Mouse (Mus musculus): ENCODE measurements at regions not wholly inside any gene's neighbourhood (a gene's known extent, or its start where the extent isn't known, plus 50 kb on each side); places are given as distances from the start of the nearest gene placed in this dataset.

GRCm38 (mm10) chr9:47353017-47353416 lies 177.0 kb upstream of the Cadm1 start:
- Histone ChIP-seq H3K9me3 (no peaks in the 10 kb centered on the region), H3K4me3 (no peak overlapping the region), H3K4me1 (peaks cover 26% of the 10 kb centered on the region), H3K4me2 (no peak overlapping the region), H3K27me3 (replicated peaks) (peaks cover 83% of the 10 kb centered on the region), H3K9ac (no peak overlapping the region), H3K36me3 (no peaks in the 10 kb centered on the region), H3K27ac (replicated peaks) (no peak overlapping the region)
- WGBS = 17% methylated on average over 2 of the region's 2 CpGs
- ATAC-seq (ENCODE audit: extremely low read depth, insufficient number of reproducible peaks, low FRiP score, low TSS enrichment) = no peak

- H3K27me3 ChIP-seq (replicated peaks) = peaks cover 79% of the 10 kb centered on the region
- H3K9ac ChIP-seq = no peak overlapping the region
- no peak overlapping the region for H3K27ac ChIP-seq (replicated peaks)
- H3K36me3 ChIP-seq = no peaks in the 10 kb centered on the region
- peaks cover 35% of the 10 kb centered on the region for H3K4me1 ChIP-seq
- no peak for ATAC-seq (ENCODE audit: extremely low read depth, insufficient number of reproducible peaks, low FRiP score, low TSS enrichment)
- no peaks in the 10 kb centered on the region for H3K9me3 ChIP-seq
- WGBS = 79% methylated on average over 5 of the region's 5 CpGs
- no peak overlapping the region for H3K4me3 ChIP-seq
- H3K4me2 ChIP-seq = no peak overlapping the region
Observed at GRCm38 (mm10) chr9:47353972-47354371, 176.0 kb upstream of the Cadm1 start.

GRCm38 (mm10) chr9:47354423-47354822 lies 175.6 kb upstream of the Cadm1 start:
- Histone ChIP-seq H3K9ac (no peak overlapping the region), H3K27ac (replicated peaks) (no peak overlapping the region), H3K4me3 (no peak overlapping the region), H3K4me2 (no peak overlapping the region), H3K36me3 (no peaks in the 10 kb centered on the region), H3K9me3 (no peaks in the 10 kb centered on the region), H3K27me3 (replicated peaks) (peaks cover 80% of the 10 kb centered on the region), H3K4me1 (peaks cover 39% of the 10 kb centered on the region)
- ATAC-seq (ENCODE audit: extremely low read depth, insufficient number of reproducible peaks, low FRiP score, low TSS enrichment) = no peak
- 76% methylated on average over 2 of the region's 2 CpGs for WGBS

GRCm38 (mm10) chr9:47354866-47355265 lies 175.1 kb upstream of the Cadm1 start:
- Histone ChIP-seq H3K36me3 (no peaks in the 10 kb centered on the region), H3K9me3 (no peaks in the 10 kb centered on the region), H3K4me2 (0 out of 2 replicates have a peak overlapping the region, but pooled peaks have one; percentile 9), H3K9ac (no peak overlapping the region), H3K4me1 (peaks cover 39% of the 10 kb centered on the region), H3K27me3 (replicated peaks) (peaks cover 80% of the 10 kb centered on the region), H3K27ac (replicated peaks) (no peak overlapping the region), H3K4me3 (no peak overlapping the region)
- 34% methylated on average over 9 of the region's 9 CpGs for WGBS
- ATAC-seq (ENCODE audit: extremely low read depth, insufficient number of reproducible peaks, low FRiP score, low TSS enrichment) = no peak

GRCm38 (mm10) chr9:47357756-47358399 lies 172.1 kb upstream of the Cadm1 start:
- Histone ChIP-seq H3K27ac (replicated peaks) (peak overlapping the region; percentile 48), H3K36me3 (no peaks in the 10 kb centered on the region), H3K9ac (no peak overlapping the region), H3K9me3 (no peaks in the 10 kb centered on the region), H3K27me3 (replicated peaks) (peaks cover 80% of the 10 kb centered on the region), H3K4me1 (peaks cover 41% of the 10 kb centered on the region), H3K4me2 (peak overlapping the region; percentile 16; the same call in 1 of the 2 replicates), H3K4me3 (no peak overlapping the region)
- WGBS = 41% methylated on average over 17 of the region's 17 CpGs
- ATAC-seq (ENCODE audit: extremely low read depth, insufficient number of reproducible peaks, low FRiP score, low TSS enrichment) = peak; percentile 79; the same call in 1 of the 2 replicates

- no peak for ATAC-seq (ENCODE audit: extremely low read depth, insufficient number of reproducible peaks, low FRiP score, low TSS enrichment)
- H3K4me2 ChIP-seq = peak overlapping the region; percentile 16; the same call in 1 of the 2 replicates
Observed at GRCm38 (mm10) chr9:47358400-47358767, 171.6 kb upstream of the Cadm1 start.

GRCm38 (mm10) chr9:47363086-47363485 lies 166.9 kb upstream of the Cadm1 start:
- no peaks in the 10 kb centered on the region for H3K36me3 ChIP-seq
- H3K9ac ChIP-seq = peak overlapping the region; percentile 45; the same call in 1 of the 2 replicates
- H3K4me2 ChIP-seq = no peak overlapping the region
- 19% methylated on average over 11 of the region's 11 CpGs for WGBS
- no peak for ATAC-seq (ENCODE audit: extremely low read depth, insufficient number of reproducible peaks, low FRiP score, low TSS enrichment)
- H3K27me3 ChIP-seq (replicated peaks) = peaks cover 96% of the 10 kb centered on the region
- H3K4me3 ChIP-seq = no peak overlapping the region
- H3K9me3 ChIP-seq = no peaks in the 10 kb centered on the region
- H3K4me1 ChIP-seq = peaks cover 31% of the 10 kb centered on the region
- H3K27ac ChIP-seq (replicated peaks) = no peak overlapping the region

More at GRCm38 (mm10) chr9:47358400-47358767, 171.6 kb upstream of the Cadm1 start:
- H3K9me3 ChIP-seq = no peaks in the 10 kb centered on the region
- WGBS = 69% methylated on average over 4 of the region's 4 CpGs
- peaks cover 41% of the 10 kb centered on the region for H3K4me1 ChIP-seq
- H3K27ac ChIP-seq (replicated peaks) = peak overlapping the region; percentile 48
- peaks cover 80% of the 10 kb centered on the region for H3K27me3 ChIP-seq (replicated peaks)
- no peaks in the 10 kb centered on the region for H3K36me3 ChIP-seq
- H3K9ac ChIP-seq = no peak overlapping the region
- H3K4me3 ChIP-seq = no peak overlapping the region

GRCm38 (mm10) chr9:47364762-47365161 lies 165.2 kb upstream of the Cadm1 start:
- Histone ChIP-seq H3K9ac (no peak overlapping the region), H3K4me1 (peaks cover 25% of the 10 kb centered on the region), H3K9me3 (no peaks in the 10 kb centered on the region), H3K4me3 (no peak overlapping the region), H3K4me2 (no peak overlapping the region), H3K36me3 (no peaks in the 10 kb centered on the region), H3K27me3 (replicated peaks) (peaks cover 100% of the 10 kb centered on the region), H3K27ac (replicated peaks) (no peak overlapping the region)
- no peak for ATAC-seq (ENCODE audit: extremely low read depth, insufficient number of reproducible peaks, low FRiP score, low TSS enrichment)
- WGBS = 71% methylated on average over 3 of the region's 3 CpGs

- peaks cover 86% of the 10 kb centered on the region for H3K27me3 ChIP-seq (replicated peaks)
- peak overlapping the region; percentile 69 for H3K4me2 ChIP-seq
- H3K36me3 ChIP-seq = no peaks in the 10 kb centered on the region
- peak overlapping the region; percentile 61; the same call in 1 of the 2 replicates for H3K9ac ChIP-seq
- peaks cover 25% of the 10 kb centered on the region for H3K4me1 ChIP-seq
- ATAC-seq (ENCODE audit: extremely low read depth, insufficient number of reproducible peaks, low FRiP score, low TSS enrichment) = no peak
- H3K27ac ChIP-seq (replicated peaks) = no peak overlapping the region
- H3K9me3 ChIP-seq = no peaks in the 10 kb centered on the region
- WGBS = 17% methylated on average over 17 of the region's 17 CpGs
- peak overlapping the region; percentile 46 for H3K4me3 ChIP-seq
Observed at GRCm38 (mm10) chr9:47367266-47367957, 162.6 kb upstream of the Cadm1 start.

- ATAC-seq (ENCODE audit: extremely low read depth, insufficient number of reproducible peaks, low FRiP score, low TSS enrichment) = no peak
- peak overlapping the region; percentile 61 for H3K9ac ChIP-seq
- WGBS = 5% methylated on average over 31 of the region's 31 CpGs
- H3K36me3 ChIP-seq = no peaks in the 10 kb centered on the region
- H3K9me3 ChIP-seq = no peaks in the 10 kb centered on the region
- H3K4me3 ChIP-seq = peak overlapping the region; percentile 46
- no peak overlapping the region for H3K27ac ChIP-seq (replicated peaks)
- H3K4me2 ChIP-seq = peak overlapping the region; percentile 69
- peaks cover 19% of the 10 kb centered on the region for H3K4me1 ChIP-seq
- H3K27me3 ChIP-seq (replicated peaks) = peaks cover 86% of the 10 kb centered on the region
Observed at GRCm38 (mm10) chr9:47368015-47368901, 161.7 kb upstream of the Cadm1 start.

- Histone ChIP-seq H3K36me3 (no peaks in the 10 kb centered on the region), H3K27ac (replicated peaks) (no peak overlapping the region), H3K9ac (no peak overlapping the region), H3K4me3 (no peak overlapping the region), H3K9me3 (peaks cover 5% of the 10 kb centered on the region), H3K27me3 (replicated peaks) (peaks cover 61% of the 10 kb centered on the region), H3K4me2 (no peak overlapping the region), H3K4me1 (peaks cover 30% of the 10 kb centered on the region)
- WGBS = 83% methylated on average over 7 of the region's 7 CpGs
- no peak for ATAC-seq (ENCODE audit: extremely low read depth, insufficient number of reproducible peaks, low FRiP score, low TSS enrichment)
Observed at GRCm38 (mm10) chr9:47372296-47372695, 157.7 kb upstream of the Cadm1 start.

Data from heart, embryonic 13.5 days (tissue).